Mouse (Mus musculus): ENCODE measurements around the gene Adcyap1r1. TPM values are rescaled to one million over a fixed set of nuclear protein-coding genes. Genes with fewer than 3 reads are reported as not detected.

Gene Adcyap1r1
- polyA plus RNA-seq, 1 experiment from 2014 or later, result 1.3 TPM

GRCm38 (mm10) chr6:55432121-55432520 is 19.7 kb upstream of the Adcyap1r1 start:
- H3K36me3 ChIP-seq, result no peaks in the 10 kb centered on the region
- H3K4me1 ChIP-seq, result peaks cover 9% of the 10 kb centered on the region
- no peaks in the 10 kb centered on the region for H3K9me3 ChIP-seq
- H3K27me3 ChIP-seq (ENCODE audit: insufficient read depth, poor library complexity, severe bottlenecking), result no peaks in the 10 kb centered on the region
- H3K4me3 ChIP-seq, result no peak overlapping the region
- no peak for DNase-seq (ENCODE audit: low spot score)
- no peak overlapping the region for H3K27ac ChIP-seq

- Histone ChIP-seq H3K9me3 (no peaks in the 10 kb centered on the region), H3K36me3 (no peaks in the 10 kb centered on the region), H3K27me3 (ENCODE audit: insufficient read depth, poor library complexity, severe bottlenecking) (no peaks in the 10 kb centered on the region), H3K4me1 (peaks cover 13% of the 10 kb centered on the region), H3K27ac (no peak overlapping the region), H3K4me3 (no peak overlapping the region)
- DNase-seq (ENCODE audit: low spot score), result no peak
- 19% methylated on average over 3 of the region's 3 CpGs for WGBS
These were observed 17.4 kb upstream of the Adcyap1r1 start for GRCm38 (mm10) chr6:55434360-55434759.

GRCm38 (mm10) chr6:55435266-55436159 is 16.3 kb upstream of the Adcyap1r1 start:
- H3K27ac ChIP-seq, result no peak overlapping the region
- no peak for DNase-seq (ENCODE audit: low spot score)
- no peaks in the 10 kb centered on the region for H3K36me3 ChIP-seq
- H3K27me3 ChIP-seq (ENCODE audit: insufficient read depth, poor library complexity, severe bottlenecking), result peaks cover 8% of the 10 kb centered on the region; the same call in 1 of the 2 replicates
- no peak overlapping the region for H3K4me3 ChIP-seq
- H3K4me1 ChIP-seq, result peaks cover 13% of the 10 kb centered on the region
- WGBS, result 64% methylated on average over 8 of the region's 8 CpGs
- no peaks in the 10 kb centered on the region for H3K9me3 ChIP-seq

- 32% methylated on average over 3 of the region's 3 CpGs for WGBS
- Histone ChIP-seq H3K4me1 (peaks cover 13% of the 10 kb centered on the region), H3K27me3 (ENCODE audit: insufficient read depth, poor library complexity, severe bottlenecking) (peaks cover 21% of the 10 kb centered on the region; the same call in 1 of the 2 replicates), H3K9me3 (no peaks in the 10 kb centered on the region), H3K36me3 (no peaks in the 10 kb centered on the region), H3K27ac (no peak overlapping the region), H3K4me3 (no peak overlapping the region)
- DNase-seq (ENCODE audit: low spot score), result no peak
These were observed 13.9 kb upstream of the Adcyap1r1 start for GRCm38 (mm10) chr6:55437919-55438318.

GRCm38 (mm10) chr6:55438837-55439236 is 12.9 kb upstream of the Adcyap1r1 start:
- H3K27me3 ChIP-seq (ENCODE audit: insufficient read depth, poor library complexity, severe bottlenecking), result peaks cover 24% of the 10 kb centered on the region; the same call in 1 of the 2 replicates

GRCm38 (mm10) chr6:55443927-55444688 is 7.7 kb upstream of the Adcyap1r1 start:
- H3K36me3 ChIP-seq, result no peaks in the 10 kb centered on the region
- H3K4me1 ChIP-seq, result 0 out of 2 replicates have a peak, but pooled peaks cover 2% of the 10 kb centered on the region
- H3K27me3 ChIP-seq (ENCODE audit: insufficient read depth, poor library complexity, severe bottlenecking), result peaks cover 62% of the 10 kb centered on the region
- no peaks in the 10 kb centered on the region for H3K9me3 ChIP-seq
- no peak overlapping the region for H3K4me3 ChIP-seq
- H3K27ac ChIP-seq, result no peak overlapping the region
- DNase-seq (ENCODE audit: low spot score), result peak; percentile 68
- WGBS, result 24% methylated on average over 2 of the region's 2 CpGs

More at GRCm38 (mm10) chr6:55438837-55439236, 12.9 kb upstream of the Adcyap1r1 start:
- Histone ChIP-seq H3K9me3 (no peaks in the 10 kb centered on the region), H3K4me3 (no peak overlapping the region), H3K27ac (no peak overlapping the region), H3K4me1 (peaks cover 13% of the 10 kb centered on the region), H3K36me3 (no peaks in the 10 kb centered on the region)
- WGBS, result 53% methylated on average over 2 of the region's 2 CpGs
- DNase-seq (ENCODE audit: low spot score), result no peak

- no peak for DNase-seq (ENCODE audit: low spot score)
- Histone ChIP-seq H3K27ac (no peak overlapping the region), H3K27me3 (ENCODE audit: insufficient read depth, poor library complexity, severe bottlenecking) (peaks cover 66% of the 10 kb centered on the region), H3K36me3 (no peaks in the 10 kb centered on the region), H3K4me3 (no peak overlapping the region), H3K9me3 (no peaks in the 10 kb centered on the region), H3K4me1 (0 out of 2 replicates have a peak, but pooled peaks cover 2% of the 10 kb centered on the region)
- 45% methylated on average over 4 of the region's 4 CpGs for WGBS
These were observed 7.1 kb upstream of the Adcyap1r1 start for GRCm38 (mm10) chr6:55444721-55445120.

GRCm38 (mm10) chr6:55448199-55448598 is 3.6 kb upstream of the Adcyap1r1 start:
- Histone ChIP-seq H3K27ac (no peak overlapping the region), H3K27me3 (ENCODE audit: insufficient read depth, poor library complexity, severe bottlenecking) (peaks cover 81% of the 10 kb centered on the region), H3K9me3 (no peaks in the 10 kb centered on the region), H3K4me3 (no peak overlapping the region), H3K36me3 (no peaks in the 10 kb centered on the region), H3K4me1 (peaks cover 16% of the 10 kb centered on the region)
- no peak for DNase-seq (ENCODE audit: low spot score)
- 58% methylated on average over 9 of the region's 9 CpGs for WGBS

GRCm38 (mm10) chr6:55448976-55449678 is 2.7 kb upstream of the Adcyap1r1 start:
- DNase-seq (ENCODE audit: low spot score), result no peak
- 65% methylated on average over 8 of the region's 8 CpGs for WGBS
- Histone ChIP-seq H3K36me3 (no peaks in the 10 kb centered on the region), H3K27me3 (ENCODE audit: insufficient read depth, poor library complexity, severe bottlenecking) (peaks cover 85% of the 10 kb centered on the region), H3K4me3 (no peak overlapping the region), H3K9me3 (no peaks in the 10 kb centered on the region), H3K27ac (no peak overlapping the region), H3K4me1 (peaks cover 16% of the 10 kb centered on the region)

GRCm38 (mm10) chr6:55452381-55452780 is 603 bp downstream of the Adcyap1r1 start:
- H3K4me1 ChIP-seq, result peaks cover 16% of the 10 kb centered on the region
- H3K4me3 ChIP-seq, result peak overlapping the region; percentile 69
- H3K27me3 ChIP-seq (ENCODE audit: insufficient read depth, poor library complexity, severe bottlenecking), result peaks cover 100% of the 10 kb centered on the region
- H3K27ac ChIP-seq, result no peak overlapping the region
- WGBS, result 1% methylated on average over 24 of the region's 24 CpGs
- no peak for DNase-seq (ENCODE audit: low spot score)
- H3K36me3 ChIP-seq, result no peaks in the 10 kb centered on the region
- H3K9me3 ChIP-seq, result no peaks in the 10 kb centered on the region

- H3K36me3 ChIP-seq, result no peaks in the 10 kb centered on the region
- no peaks in the 10 kb centered on the region for H3K9me3 ChIP-seq
- H3K4me3 ChIP-seq, result no peak overlapping the region
- DNase-seq (ENCODE audit: low spot score), result no peak
- H3K4me1 ChIP-seq, result peaks cover 13% of the 10 kb centered on the region
- no peak overlapping the region for H3K27ac ChIP-seq
- peaks cover 95% of the 10 kb centered on the region for H3K27me3 ChIP-seq (ENCODE audit: insufficient read depth, poor library complexity, severe bottlenecking)
- WGBS, result 37% methylated on average over 1 of the region's 1 CpGs
These were observed 1.8 kb downstream of the Adcyap1r1 start for GRCm38 (mm10) chr6:55453548-55453947.

- Histone ChIP-seq H3K4me3 (no peak overlapping the region), H3K36me3 (no peaks in the 10 kb centered on the region), H3K27ac (no peak overlapping the region), H3K27me3 (ENCODE audit: insufficient read depth, poor library complexity, severe bottlenecking) (peaks cover 93% of the 10 kb centered on the region), H3K9me3 (no peaks in the 10 kb centered on the region), H3K4me1 (peaks cover 13% of the 10 kb centered on the region)
- 72% methylated on average over 5 of the region's 5 CpGs for WGBS
- no peak for DNase-seq (ENCODE audit: low spot score)
These were observed 3.9 kb downstream of the Adcyap1r1 start for GRCm38 (mm10) chr6:55455641-55456040.
